Mouse (Mus musculus) liver, embryonic 14.5 days (tissue): ENCODE measurements around the gene Btbd11.

Experiments used
- CTCF ChIP-seq: IDR thresholded peaks from 2 replicates; pipeline ENCODE4 v1.5.1; 2016; ENCODE audit warnings: antibody characterized with exemption, low read depth, control low read depth
- EP300 ChIP-seq: IDR thresholded peaks from 2 replicates; pipeline ENCODE4 v1.6.1; 2016; ENCODE audit warnings: antibody characterized with exemption, low read depth

DNA sequence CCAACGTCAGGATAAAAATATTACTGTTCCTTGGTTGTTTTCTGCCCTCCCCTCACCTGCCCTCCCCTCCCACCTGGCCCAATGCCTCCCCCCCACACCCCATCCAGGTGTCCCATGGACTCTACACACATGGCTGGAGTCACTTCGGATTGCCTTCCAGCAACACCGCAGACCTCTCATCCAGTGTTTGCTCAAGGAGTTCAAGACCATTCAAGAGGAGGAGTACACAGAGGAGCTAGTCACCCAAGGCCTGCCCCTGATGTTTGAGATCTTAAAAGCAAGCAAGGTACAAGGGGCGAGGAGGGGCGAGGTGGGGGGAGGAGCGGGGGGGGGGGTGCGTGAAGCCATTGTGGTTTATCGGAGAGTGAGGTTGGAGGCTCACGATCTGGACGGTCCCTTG lies 247.0 kb downstream of the Btbd11 start:
- no peak for TF ChIP-seq CTCF
- TF ChIP-seq EP300 = no peak
